10 mouse cellular contexts compared by ENCODE assay signal in the genomic region with DNA sequence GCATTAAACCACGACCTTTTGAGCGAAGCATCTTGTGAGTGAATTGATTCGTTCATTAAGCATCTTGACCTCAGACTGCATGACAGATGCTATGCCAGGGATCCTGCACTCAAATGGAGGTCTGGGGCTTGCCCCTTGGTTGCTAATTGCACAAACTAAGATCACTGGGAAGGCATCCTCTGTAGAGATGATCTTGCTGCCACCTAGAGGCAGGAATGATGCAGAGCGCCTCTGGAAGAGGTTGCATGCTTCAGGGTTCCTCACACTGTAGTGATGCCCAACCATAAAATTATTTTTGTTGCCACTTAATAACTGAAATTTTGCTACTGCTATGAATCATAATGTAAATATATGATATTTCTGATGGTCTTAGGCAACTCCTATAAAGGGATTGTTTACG. TPM values are rescaled to one million over a fixed set of nuclear protein-coding genes. Genes with fewer than 3 reads are reported as not detected.
DNase-seq lines count a peak whose midpoint lies in the region; ATAC-seq and TF ChIP-seq lines count a peak whose summit lies in the region.
"Had no signal": no experiment of that assay in that cellular context is flagged by ENCODE, and none has a peak within 500 bp of the region (broad histone marks: within the 10 kb centered on the region; RNA-seq: fewer than 3 reads in every experiment).

No protein-coding gene starts in this region.

- no peak for TF ChIP-seq EP300 in liver, embryonic 14.5 days (IDR thresholded peaks at IDR 0.05; ENCODE audit: low read depth)

- H3K9me3 ChIP-seq in liver, embryonic 12.5 days (replicated peaks): peaks cover 5% of the 10 kb centered on the region; the same call in 1 of the 2 replicates
- H3K9me3 ChIP-seq in hindbrain, postnatal 0 days (ENCODE audit: low read length): no peaks in the 10 kb centered on the region
- H3K9me3 ChIP-seq in liver, embryonic 14.5 days (ENCODE audit: control insufficient read depth, low read length): no peaks in the 10 kb centered on the region

- H3K9ac ChIP-seq in liver, embryonic 12.5 days: no peak overlapping the region
- H3K9ac ChIP-seq in hindbrain, postnatal 0 days (replicated peaks; ENCODE audit: low read length): no peak overlapping the region
- H3K9ac ChIP-seq in liver, embryonic 14.5 days (replicated peaks): no peak overlapping the region
- H3K9ac ChIP-seq: embryonic facial prominence, embryonic 13.5 days had no signal

- 44% methylated on average over 5 of the region's 5 CpGs for WGBS in liver, embryonic 12.5 days (ENCODE audit: insufficient replicate concordance)
- 56% methylated on average over 5 of the region's 5 CpGs for WGBS in hindbrain, postnatal 0 days
- 44% methylated on average over 5 of the region's 5 CpGs for WGBS in liver, embryonic 14.5 days (ENCODE audit: insufficient replicate concordance)

- no peak overlapping the region for H3K27ac ChIP-seq in liver, embryonic 12.5 days
- no peak overlapping the region for H3K27ac ChIP-seq in hindbrain, postnatal 0 days
- H3K27ac ChIP-seq in liver, embryonic 14.5 days: no peak overlapping the region
- H3K27ac ChIP-seq: embryonic facial prominence, embryonic 13.5 days; macrophage had no signal

- no peaks in the 10 kb centered on the region for H3K27me3 ChIP-seq in liver, embryonic 12.5 days (replicated peaks)
- no peaks in the 10 kb centered on the region for H3K27me3 ChIP-seq in hindbrain, postnatal 0 days (ENCODE audit: insufficient read depth, low read length)
- H3K27me3 ChIP-seq in liver, embryonic 14.5 days (ENCODE audit: control insufficient read depth, insufficient read depth, low read length): no peaks in the 10 kb centered on the region

- no peaks in the 10 kb centered on the region for H3K4me1 ChIP-seq in liver, embryonic 12.5 days
- no peaks in the 10 kb centered on the region for H3K4me1 ChIP-seq in hindbrain, postnatal 0 days (ENCODE audit: insufficient read depth, low read length)
- peaks cover 0 to 2% of the 10 kb centered on the region in 2 experiments; a peak in 1 of 4 replicates for H3K4me1 ChIP-seq in liver, embryonic 14.5 days (replicated peaks; ENCODE audit: control insufficient read depth in 2 of 2, insufficient read depth in 2 of 2, low read length in 1 of 2)

- no peaks in the 10 kb centered on the region for H3K36me3 ChIP-seq in liver, embryonic 12.5 days
- no peaks in the 10 kb centered on the region for H3K36me3 ChIP-seq in hindbrain, postnatal 0 days (ENCODE audit: insufficient read depth, low read length)
- H3K36me3 ChIP-seq in liver, embryonic 14.5 days (replicated peaks; ENCODE audit: control insufficient read depth, insufficient read depth, low read depth): no peaks in the 10 kb centered on the region
- H3K36me3 ChIP-seq: embryonic facial prominence, embryonic 13.5 days had no signal

- ATAC-seq in liver, embryonic 12.5 days: no peak
- peak; percentile 71 for ATAC-seq in hindbrain, postnatal 0 days
- ATAC-seq in liver, embryonic 14.5 days (ENCODE audit: insufficient read depth): no peak
- ATAC-seq in megakaryocyte-erythroid progenitor cell, adult 5-6 weeks (replicated peaks; ENCODE audit: low FRiP score, low TSS enrichment, poor library complexity, severe bottlenecking): no peak

- no peak overlapping the region for H3K4me3 ChIP-seq in liver, embryonic 12.5 days
- H3K4me3 ChIP-seq in hindbrain, postnatal 0 days (ENCODE audit: low read length): no peak overlapping the region
- H3K4me3 ChIP-seq in liver, embryonic 14.5 days (ENCODE audit: insufficient read depth in 1 of 2, low read depth in 2 of 2, low read length in 2 of 2): no peak overlapping the region
- H3K4me3 ChIP-seq: embryonic facial prominence, embryonic 13.5 days had no signal

- H3K4me2 ChIP-seq in liver, embryonic 12.5 days: no peak overlapping the region
- no peak overlapping the region for H3K4me2 ChIP-seq in hindbrain, postnatal 0 days (ENCODE audit: low read depth, low read length)
- H3K4me2 ChIP-seq in liver, embryonic 14.5 days (ENCODE audit: low read depth): no peak overlapping the region
- H3K4me2 ChIP-seq: embryonic facial prominence, embryonic 13.5 days had no signal

- peak; percentile 17 for DNase-seq in liver
- peak; percentile 47 for DNase-seq in adrenal gland, adult 2 months
- DNase-seq in embryo, embryonic 9.5 days (ENCODE audit: extremely low spot score): peak; percentile 58
- DNase-seq in hindbrain, postnatal 0 days (ENCODE audit: low spot score): peak; percentile 83
- DNase-seq in liver, embryonic 14.5 days (ENCODE audit: low read depth in 3 of 3, low spot score in 3 of 3): no peak
- DNase-seq in right cerebral cortex, adult 2 months (ENCODE audit: low spot score in 2 of 2): peak; percentile 70 to 74

- peak; percentile 93 for TF ChIP-seq CTCF in hindbrain, postnatal 0 days (IDR thresholded peaks at IDR 0.05; ENCODE audit: low read depth)
- peak; percentile 61 for TF ChIP-seq CTCF in liver, embryonic 14.5 days (IDR thresholded peaks at IDR 0.05; ENCODE audit: low read depth)

RNA-seq across cellular contexts. Expression of a gene that starts 37.3 kb away (rescaled TPM):
- polyA plus RNA-seq in liver, embryonic 12.5 days (2016; fragmentation: Nextera tagmentation; extraction: Ambion mirVana): 0.44 and 0.61 TPM in 2 replicates
- total RNA-seq in adrenal gland, adult 2 months (2021): 1 to 10 TPM; 2.9 to 3.0 TPM
- 3.5 and 3.8 TPM in 2 replicates for polyA plus RNA-seq in adrenal gland, adult 2 months (2012; rRNA removed)
- total RNA-seq in hindbrain, postnatal 0 days (2014; rRNA removed): 4.8 and 7.3 TPM in 2 replicates
- 3.4 and 3.6 TPM in 2 replicates for polyA plus RNA-seq in hindbrain, postnatal 0 days (2015; fragmentation: Nextera tagmentation; extraction: Ambion mirVana)
- polyA plus RNA-seq in liver, embryonic 14.5 days (2012; rRNA removed): 0.02 and 0.03 TPM in 2 replicates
- 0.04 and 0.10 TPM in 2 replicates for polyA plus RNA-seq in liver, embryonic 14.5 days (2014; fragmentation: Nextera tagmentation; extraction: Ambion mirVana)
- not detected in 2 replicates for total RNA-seq in megakaryocyte-erythroid progenitor cell, adult 5-6 weeks (2014; fragmentation: Nextera tagmentation)
- total RNA-seq in megakaryocyte-erythroid progenitor cell, adult 5-6 weeks (2017): not detected in 2 replicates
- polyA plus RNA-seq: macrophage had no signal

Comparison
In these comparisons a context has a peak if more than half of its experiments do, and no peak if none do; other contexts are left out.
1. DNase-seq: peak in liver (single experiment), adrenal gland, adult 2 months (single experiment), embryo, embryonic 9.5 days (single experiment), hindbrain, postnatal 0 days (single experiment) and right cerebral cortex, adult 2 months (2 of 2); none in liver, embryonic 14.5 days (0 of 3).